Mouse (Mus musculus) left cerebral cortex, postnatal 10 days (tissue): ENCODE measurements around the gene Phip. TPM values are rescaled to one million over a fixed set of nuclear protein-coding genes. Genes with fewer than 3 reads are reported as not detected.

ENCODE experiments used
- total RNA-seq, 2 experiments: library from RNA; stranded (reverse); gene quantifications; 2 replicates each; pipeline ENCODE4 v1.2.3; 2021

Gene Phip
- total RNA-seq, 2 experiments from 2014 or later = 55.8 to 59.5 TPM

Other genes with a start within 250 kb of the Phip start
- 10 to 100 TPM; 22.9 to 25.5 TPM for gene Irak1bp1, start 146.0 kb downstream of the Phip start, total RNA-seq
- gene Hmgn3, start 171.2 kb upstream of the Phip start, total RNA-seq = 100 to 1,000 TPM; 107 to 109 TPM